Mouse (Mus musculus) erythroid progenitor cell, adult 5-6 weeks (primary cell): ENCODE measurements around the gene Adgrb3. TPM values are rescaled to one million over a fixed set of nuclear protein-coding genes. Genes with fewer than 3 reads are reported as not detected.

ENCODE experiments used
- ATAC-seq: replicated peaks from 2 replicates; pipeline ENCODE4 v1.8.0; 2016; ENCODE audit warnings: moderate number of reproducible peaks, mild to moderate bottlenecking, moderate TSS enrichment, inconsistent platforms; ENCODE audit not compliant: poor library complexity, low FRiP score, severe bottlenecking
- total RNA-seq, 2 experiments: library from RNA; stranded (forward) in 1 of 2; stranded (reverse) in 1 of 2; fragments of 150-400 nt in 1 of 2; fragments of 186-747, 209-891 nt in 1 of 2; gene quantifications; 2 replicates each; pipeline versions ENCODE4 v1.2.3 to v1.2.4; 2015 to 2017; ENCODE audit warnings: low replicate concordance in 2 of 2

Gene Adgrb3
- total RNA-seq (2015; ENCODE audit: low replicate concordance) = not detected in 2 replicates
- total RNA-seq (2017; ENCODE audit: low replicate concordance) = not detected in 2 replicates

- ATAC-seq = no peak
These were observed at the start of gene Adgrb3 for GRCm38 (mm10) chr1:25828971-25829920. Adgrb3 (minus strand) TSS chr1:25829707.

GRCm38 (mm10) chr1:25877526-25877925 is 48.0 kb upstream of the Adgrb3 start:
- no peak for ATAC-seq

GRCm38 (mm10) chr1:25857473-25857872 is 28.0 kb upstream of the Adgrb3 start:
- ATAC-seq = no peak

GRCm38 (mm10) chr1:25854451-25854978 is 25.0 kb upstream of the Adgrb3 start:
- no peak for ATAC-seq

- no peak for ATAC-seq
These were observed 2.8 kb upstream of the Adgrb3 start for GRCm38 (mm10) chr1:25832260-25832659.

GRCm38 (mm10) chr1:25831521-25831900 is 2.0 kb upstream of the Adgrb3 start:
- ATAC-seq = no peak

GRCm38 (mm10) chr1:25830757-25831520 is 1.4 kb upstream of the Adgrb3 start:
- no peak for ATAC-seq

GRCm38 (mm10) chr1:25829921-25830751 is 629 bp upstream of the Adgrb3 start:
- ATAC-seq = no peak

GRCm38 (mm10) chr1:25828071-25828755 is 1.3 kb downstream of the Adgrb3 start:
- no peak for ATAC-seq

GRCm38 (mm10) chr1:25827436-25827835 is 2.1 kb downstream of the Adgrb3 start:
- ATAC-seq = no peak

- ATAC-seq = no peak
These were observed 2.7 kb downstream of the Adgrb3 start for GRCm38 (mm10) chr1:25826771-25827170.

GRCm38 (mm10) chr1:25824626-25825025 is 4.9 kb downstream of the Adgrb3 start:
- ATAC-seq = no peak

- no peak for ATAC-seq
These were observed 5.5 kb downstream of the Adgrb3 start for GRCm38 (mm10) chr1:25823961-25824360.

- ATAC-seq = no peak
These were observed 14.0 kb downstream of the Adgrb3 start for GRCm38 (mm10) chr1:25815491-25815890.

GRCm38 (mm10) chr1:25778784-25779183 is 50.7 kb downstream of the Adgrb3 start:
- ATAC-seq = no peak

- ATAC-seq = no peak
These were observed 52.0 kb downstream of the Adgrb3 start for GRCm38 (mm10) chr1:25777459-25777858.

GRCm38 (mm10) chr1:25775440-25776130 is 53.9 kb downstream of the Adgrb3 start:
- ATAC-seq = no peak

- no peak for ATAC-seq
These were observed 60.5 kb downstream of the Adgrb3 start for GRCm38 (mm10) chr1:25768958-25769357.
